Mouse (Mus musculus) neural tube, embryonic 11.5 days (tissue): ENCODE results near the gene Naa25. TPM values are rescaled to one million over a fixed set of nuclear protein-coding genes. Genes with fewer than 3 reads are reported as not detected.

ENCODE experiments used
- ATAC-seq: fragments of 200-750 bp; cut with Nextera tagmentation; 2 replicates; pipeline ENCODE4 v1.8.0; 2017; ENCODE audit warnings: moderate number of reproducible peaks, mild to moderate bottlenecking, moderate TSS enrichment, moderate library complexity; ENCODE audit not compliant: insufficient read depth, low FRiP score, low TSS enrichment
- DNase-seq: peaks from one replicate; pipeline ENCODE4 v3.0.0-alpha.2; 2015; ENCODE audit warnings: low spot score
- H3K27ac ChIP-seq: fragments of 300-500 bp; sonication (generic); 2 replicates; pipeline ENCODE4 v1.5.1; 2014; ENCODE audit warnings: low read depth, mild to moderate bottlenecking, low read length
- H3K27me3 ChIP-seq: fragments of 300-500 bp; sonication (generic); 2 replicates; pipeline ENCODE4 v1.6.1; 2014; ENCODE audit warnings: mild to moderate bottlenecking, low read length, mixed read lengths; ENCODE audit not compliant: control insufficient read depth, insufficient read depth
- H3K36me3 ChIP-seq: fragments of 300-500 bp; sonication (generic); 2 replicates; pipeline ENCODE4 v1.6.1; 2014; ENCODE audit warnings: mild to moderate bottlenecking, low read length, moderate library complexity, mixed read lengths; ENCODE audit not compliant: control insufficient read depth, insufficient read depth
- H3K4me1 ChIP-seq: fragments of 300-500 bp; sonication (generic); 2 replicates; pipeline ENCODE4 v1.6.1; 2014; ENCODE audit warnings: low read length, mixed read lengths; ENCODE audit not compliant: control insufficient read depth, insufficient read depth
- H3K4me2 ChIP-seq: fragments of 300-500 bp; sonication (generic); 2 replicates; pipeline ENCODE4 v1.6.1; 2014; ENCODE audit warnings: low read depth, mild to moderate bottlenecking, moderate library complexity
- H3K4me3 ChIP-seq: fragments of 300-500 bp; sonication (generic); 2 replicates; pipeline ENCODE4 v1.5.1; 2014; ENCODE audit warnings: low read depth, low read length
- H3K9ac ChIP-seq: fragments of 300-500 bp; sonication (generic); 2 replicates; pipeline ENCODE4 v1.6.1; 2014; ENCODE audit warnings: mild to moderate bottlenecking, low read length
- H3K9me3 ChIP-seq: fragments of 300-500 bp; sonication (generic); 2 replicates; pipeline ENCODE4 v1.6.1; 2016; ENCODE audit warnings: low read length; ENCODE audit not compliant: control insufficient read depth
- WGBS: fragments of 180-500 bp; shearing (Covaris S2); extraction: QIAGEN DNeasy Blood & Tissue Kit; methylation state at CpG from one replicate; pipeline ENCODE4 v1.1.7; 2014; 5-methylcytosine and 5-hydroxymethylcytosine counted together
- polyA plus RNA-seq: library from polyadenylated mRNA; unstranded; fragments of >200 nt; fragmentation: Nextera tagmentation; extraction: Ambion mirVana; gene quantifications from 2 replicates; pipeline ENCODE4 v1.2.1, GENCODE M21; 2014

The Naa25 gene
- polyA plus RNA-seq, 1 experiment from 2014 or later: 57.0 TPM

DNA sequence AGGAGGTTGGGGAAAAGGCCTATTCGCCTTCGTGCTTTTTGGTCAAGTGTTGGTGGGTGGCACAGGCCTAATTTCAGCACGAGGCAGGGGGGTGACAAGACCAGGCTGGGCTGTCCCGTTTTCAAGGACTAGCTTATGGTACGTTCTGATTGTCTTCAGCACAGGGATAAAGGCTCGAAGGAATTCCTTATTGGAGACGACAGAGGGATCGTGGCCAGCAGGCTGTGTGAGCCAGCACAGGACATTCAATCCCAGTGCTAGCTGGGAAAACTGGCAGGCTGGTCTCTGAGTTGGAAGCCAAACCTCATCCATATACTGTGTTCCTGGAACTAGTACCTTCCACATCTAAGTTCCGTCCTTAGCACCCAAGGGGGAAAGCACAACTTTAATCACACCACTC is 55.2 kb downstream of the Naa25 start:
- peak overlapping the region; percentile 84 for H3K9ac ChIP-seq
- no peaks in the 10 kb centered on the region; the same call in 1 of the 2 replicates for H3K4me1 ChIP-seq
- no peak for DNase-seq
- 12% methylated on average over 9 of the region's 9 CpGs for WGBS
- peak overlapping the region; percentile 74 for H3K4me3 ChIP-seq
- no peaks in the 10 kb centered on the region for H3K27me3 ChIP-seq
- H3K27ac ChIP-seq: peak overlapping the region; percentile 89
- H3K4me2 ChIP-seq: peak overlapping the region; percentile 68
- no peaks in the 10 kb centered on the region for H3K9me3 ChIP-seq
- no peak for ATAC-seq
- peaks cover 2% of the 10 kb centered on the region; the same call in 1 of the 2 replicates for H3K36me3 ChIP-seq

DNA sequence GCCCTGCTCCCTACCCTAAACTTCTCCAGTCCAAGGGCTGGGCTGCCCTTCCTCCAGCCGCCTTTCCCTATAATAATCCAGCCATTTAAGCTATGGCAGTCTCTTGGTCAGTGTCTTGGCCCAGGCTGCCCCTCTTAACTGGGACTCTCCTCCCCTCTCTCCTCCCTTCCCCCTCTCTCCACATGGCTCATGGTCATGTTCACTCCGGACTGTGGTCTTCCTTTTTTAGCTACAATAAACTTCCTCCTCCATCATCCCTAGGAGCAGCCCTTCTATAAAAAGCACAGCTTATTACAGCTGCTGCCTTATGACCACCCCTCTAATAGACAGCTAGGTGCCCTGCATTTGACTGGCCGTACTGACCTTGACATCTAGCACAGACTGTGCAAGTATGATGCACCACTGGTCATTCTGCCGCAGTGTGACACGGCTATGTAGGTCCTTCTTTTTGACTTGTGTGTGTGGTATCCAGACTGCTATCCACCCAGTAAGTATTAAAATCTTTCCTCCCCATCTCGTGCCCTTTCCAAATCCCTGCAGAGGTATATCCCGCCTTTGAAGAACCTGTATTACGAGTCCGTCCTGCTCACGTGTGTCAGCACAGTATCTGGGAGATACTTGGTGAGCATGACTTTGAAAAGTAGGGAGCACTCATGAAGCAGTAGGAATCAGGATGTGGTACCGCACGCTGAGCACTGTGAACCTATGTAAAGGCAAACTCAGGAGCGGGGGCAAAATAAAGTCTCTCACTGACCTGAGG is 56.2 kb downstream of the Naa25 start:
- no peak overlapping the region for H3K27ac ChIP-seq
- no peak overlapping the region for H3K4me3 ChIP-seq
- no peaks in the 10 kb centered on the region for H3K36me3 ChIP-seq
- H3K9me3 ChIP-seq: no peaks in the 10 kb centered on the region
- no peaks in the 10 kb centered on the region for H3K27me3 ChIP-seq
- no peak for DNase-seq
- no peak overlapping the region for H3K4me2 ChIP-seq
- WGBS: 93% methylated on average over 13 of the region's 13 CpGs
- no peaks in the 10 kb centered on the region; the same call in 1 of the 2 replicates for H3K4me1 ChIP-seq
- ATAC-seq: no peak
- H3K9ac ChIP-seq: no peak overlapping the region

GRCm38 (mm10) chr5:121454503-121454782 is 56.7 kb downstream of the Naa25 start:
- no peak overlapping the region for H3K9ac ChIP-seq
- no peak for DNase-seq
- WGBS: 89% methylated on average over 3 of the region's 3 CpGs

GRCm38 (mm10) chr5:121455510-121456265 is 58.0 kb downstream of the Naa25 start:
- no peak overlapping the region for H3K27ac ChIP-seq
- no peaks in the 10 kb centered on the region for H3K36me3 ChIP-seq
- H3K4me2 ChIP-seq: no peak overlapping the region
- H3K9ac ChIP-seq: no peak overlapping the region; the same call in 1 of the 2 replicates
- ATAC-seq (no peak), DNase-seq (no peak)
- no peak overlapping the region for H3K4me3 ChIP-seq
- no peaks in the 10 kb centered on the region for H3K27me3 ChIP-seq
- H3K9me3 ChIP-seq: no peaks in the 10 kb centered on the region
- H3K4me1 ChIP-seq: no peaks in the 10 kb centered on the region; the same call in 1 of the 2 replicates
- 77% methylated on average over 9 of the region's 9 CpGs for WGBS

More at GRCm38 (mm10) chr5:121454503-121454782, 56.7 kb downstream of the Naa25 start:
- H3K27ac ChIP-seq: no peak overlapping the region
- H3K9me3 ChIP-seq: no peaks in the 10 kb centered on the region
- H3K36me3 ChIP-seq: no peaks in the 10 kb centered on the region
- H3K27me3 ChIP-seq: no peaks in the 10 kb centered on the region
- no peak for ATAC-seq
- H3K4me3 ChIP-seq: no peak overlapping the region
- H3K4me2 ChIP-seq: no peak overlapping the region
- H3K4me1 ChIP-seq: no peaks in the 10 kb centered on the region; the same call in 1 of the 2 replicates

DNA sequence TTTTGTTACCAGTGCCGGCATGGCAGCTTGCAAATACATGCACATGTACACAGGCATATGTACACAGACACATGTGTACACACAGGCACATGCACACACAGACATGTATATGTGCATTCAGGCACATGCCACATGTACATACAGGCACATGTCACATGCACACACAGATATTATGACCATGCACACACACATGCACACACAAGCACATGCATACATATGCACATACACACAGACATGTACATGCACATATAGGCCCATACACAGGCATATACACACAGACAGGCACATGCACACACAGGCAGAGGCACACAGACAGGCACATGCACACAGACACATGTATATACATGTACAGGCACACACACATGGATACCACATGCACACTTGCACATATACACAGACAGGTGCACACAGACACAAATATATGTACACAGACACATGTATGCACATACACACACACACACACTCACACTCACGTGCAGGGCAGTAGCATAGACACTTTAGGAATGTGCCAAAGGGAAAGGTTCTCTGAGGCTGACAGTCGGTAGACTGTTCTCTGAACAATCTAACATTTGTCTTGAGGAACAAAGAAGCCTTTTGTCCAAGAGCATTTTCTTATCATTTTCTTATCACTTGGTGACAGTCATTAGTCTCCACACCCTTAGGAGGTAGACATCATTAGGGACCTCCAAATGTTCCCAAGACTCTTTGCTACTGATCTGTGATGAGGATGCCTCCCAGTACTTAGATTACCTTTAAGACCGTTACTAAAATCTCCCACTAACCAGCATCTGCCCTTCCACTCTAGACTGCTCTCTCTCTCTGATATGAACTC is 63.8 kb downstream of the Naa25 start:
- H3K4me3 ChIP-seq: no peak overlapping the region
- ATAC-seq: no peak
- no peaks in the 10 kb centered on the region for H3K27me3 ChIP-seq
- 71% methylated on average over 4 of the region's 4 CpGs for WGBS
- H3K4me2 ChIP-seq: no peak overlapping the region
- H3K9ac ChIP-seq: no peak overlapping the region
- no peaks in the 10 kb centered on the region for H3K36me3 ChIP-seq
- H3K4me1 ChIP-seq: no peaks in the 10 kb centered on the region
- no peak overlapping the region for H3K27ac ChIP-seq
- H3K9me3 ChIP-seq: no peaks in the 10 kb centered on the region
- no peak for DNase-seq

- 26% methylated on average over 1 of the region's 1 CpGs for WGBS
- Histone ChIP-seq H3K9me3 (no peaks in the 10 kb centered on the region), H3K27ac (no peak overlapping the region), H3K4me1 (no peaks in the 10 kb centered on the region), H3K36me3 (no peaks in the 10 kb centered on the region), H3K4me2 (no peak overlapping the region), H3K27me3 (no peaks in the 10 kb centered on the region), H3K4me3 (no peak overlapping the region), H3K9ac (no peak overlapping the region)
- DNase-seq (no peak), ATAC-seq (no peak)
These were observed 64.4 kb downstream of the Naa25 start for GRCm38 (mm10) chr5:121462171-121462502.

GRCm38 (mm10) chr5:121462967-121463366 is 65.2 kb downstream of the Naa25 start:
- Histone ChIP-seq H3K4me1 (no peaks in the 10 kb centered on the region), H3K27ac (no peak overlapping the region), H3K27me3 (no peaks in the 10 kb centered on the region), H3K9me3 (no peaks in the 10 kb centered on the region), H3K36me3 (no peaks in the 10 kb centered on the region), H3K4me2 (no peak overlapping the region), H3K4me3 (no peak overlapping the region), H3K9ac (no peak overlapping the region)
- DNase-seq (no peak), ATAC-seq (no peak)
- WGBS: 55% methylated on average over 5 of the region's 5 CpGs

GRCm38 (mm10) chr5:121463601-121464250 is 66.0 kb downstream of the Naa25 start:
- Histone ChIP-seq H3K9me3 (no peaks in the 10 kb centered on the region), H3K4me1 (no peaks in the 10 kb centered on the region), H3K4me3 (no peak overlapping the region), H3K4me2 (no peak overlapping the region), H3K9ac (no peak overlapping the region), H3K36me3 (no peaks in the 10 kb centered on the region), H3K27me3 (no peaks in the 10 kb centered on the region), H3K27ac (no peak overlapping the region)
- WGBS: 80% methylated on average over 5 of the region's 5 CpGs
- ATAC-seq (no peak), DNase-seq (no peak)
